8 mouse cellular contexts compared by ENCODE assay signal in genomic region chr12:17554200-17554951, GRCm38 (mm10). TPM values are rescaled to one million over a fixed set of nuclear protein-coding genes. Genes with fewer than 3 reads are reported as not detected.
A peak's percentile ranks its signal among the peaks of the same experiment; 100 is the strongest.
DNase-seq lines count a peak whose midpoint lies in the region; ATAC-seq lines count a peak whose summit lies in the region.

No protein-coding gene starts in this region.

- no peak overlapping the region for H3K4me3 ChIP-seq in embryonic facial prominence, embryonic 11.5 days (ENCODE audit: low read depth, low read length)
- H3K4me3 ChIP-seq in limb, embryonic 15.5 days: no peak overlapping the region

- no peak overlapping the region for H3K4me2 ChIP-seq in embryonic facial prominence, embryonic 11.5 days (ENCODE audit: low read depth, low read length)
- no peak overlapping the region for H3K4me2 ChIP-seq in limb, embryonic 15.5 days

- H3K27me3 ChIP-seq in embryonic facial prominence, embryonic 11.5 days (ENCODE audit: control insufficient read depth, insufficient read depth, low read length): no peaks in the 10 kb centered on the region
- no peaks in the 10 kb centered on the region for H3K27me3 ChIP-seq in limb, embryonic 15.5 days

- peak; percentile 88 for DNase-seq in 416B (ENCODE audit: low read depth)
- peak; percentile 90 for DNase-seq in adrenal gland, postnatal 25 days
- peak; percentile 90 for DNase-seq in embryonic facial prominence, embryonic 11.5 days (ENCODE audit: low spot score)
- DNase-seq in heart, adult 9 months (ENCODE audit: low spot score in 2 of 2): peak; percentile 54 to 80
- peak; percentile 94 for DNase-seq in kidney, adult 9 months
- peak; percentile 58 to 78 for DNase-seq in monocyte, adult 2 months (ENCODE audit: low read depth in 1 of 2, low spot score in 2 of 2)
- peak; percentile 83 to 92 for DNase-seq in spleen, postnatal 14 days (ENCODE audit: low spot score in 2 of 2)

- peak; percentile 31; the same call in 1 of the 2 replicates for ATAC-seq in embryonic facial prominence, embryonic 11.5 days (replicated peaks; ENCODE audit: insufficient number of reproducible peaks, low FRiP score, low TSS enrichment, low read depth)
- 0 out of 2 replicates have a peak, but pooled peaks have one; percentile 21 for ATAC-seq in limb, embryonic 15.5 days (ENCODE audit: insufficient number of reproducible peaks, low FRiP score, low TSS enrichment, low read depth)

- H3K27ac ChIP-seq in embryonic facial prominence, embryonic 11.5 days (replicated peaks; ENCODE audit: low read depth, low read length): no peak overlapping the region
- no peak overlapping the region for H3K27ac ChIP-seq in limb, embryonic 15.5 days

- H3K9me3 ChIP-seq in embryonic facial prominence, embryonic 11.5 days (replicated peaks; ENCODE audit: control insufficient read depth, low read length): no peaks in the 10 kb centered on the region
- no peaks in the 10 kb centered on the region for H3K9me3 ChIP-seq in limb, embryonic 15.5 days

- H3K36me3 ChIP-seq in embryonic facial prominence, embryonic 11.5 days (replicated peaks; ENCODE audit: control insufficient read depth, insufficient read depth, low read depth, low read length): no peaks in the 10 kb centered on the region; the same call in 1 of the 2 replicates
- H3K36me3 ChIP-seq in limb, embryonic 15.5 days: peaks cover 15% of the 10 kb centered on the region

- WGBS in embryonic facial prominence, embryonic 11.5 days: 39% methylated on average over 15 of the region's 15 CpGs
- 33% methylated on average over 15 of the region's 15 CpGs for WGBS in limb, embryonic 15.5 days

- H3K9ac ChIP-seq in embryonic facial prominence, embryonic 11.5 days (replicated peaks; ENCODE audit: low read length): no peak overlapping the region
- H3K9ac ChIP-seq in limb, embryonic 15.5 days: no peak overlapping the region

- no peaks in the 10 kb centered on the region for H3K4me1 ChIP-seq in embryonic facial prominence, embryonic 11.5 days (ENCODE audit: control insufficient read depth, insufficient read depth, low read length)
- peaks cover 16% of the 10 kb centered on the region for H3K4me1 ChIP-seq in limb, embryonic 15.5 days

RNA-seq across cellular contexts. Expression of gene Odc1, which starts 9.8 kb away (rescaled TPM):
- total RNA-seq in adrenal gland, postnatal 25 days (2021): 289 and 311 TPM in 2 replicates
- polyA plus RNA-seq in embryonic facial prominence, embryonic 11.5 days (2014; fragmentation: Nextera tagmentation; extraction: Ambion mirVana): 312 and 320 TPM in 2 replicates
- polyA plus RNA-seq in limb, embryonic 15.5 days (2015; fragmentation: Nextera tagmentation; extraction: Ambion mirVana): 144 and 148 TPM in 2 replicates
